Mouse (Mus musculus): ENCODE data around the gene Sec62.

Sec62 gene

DNA sequence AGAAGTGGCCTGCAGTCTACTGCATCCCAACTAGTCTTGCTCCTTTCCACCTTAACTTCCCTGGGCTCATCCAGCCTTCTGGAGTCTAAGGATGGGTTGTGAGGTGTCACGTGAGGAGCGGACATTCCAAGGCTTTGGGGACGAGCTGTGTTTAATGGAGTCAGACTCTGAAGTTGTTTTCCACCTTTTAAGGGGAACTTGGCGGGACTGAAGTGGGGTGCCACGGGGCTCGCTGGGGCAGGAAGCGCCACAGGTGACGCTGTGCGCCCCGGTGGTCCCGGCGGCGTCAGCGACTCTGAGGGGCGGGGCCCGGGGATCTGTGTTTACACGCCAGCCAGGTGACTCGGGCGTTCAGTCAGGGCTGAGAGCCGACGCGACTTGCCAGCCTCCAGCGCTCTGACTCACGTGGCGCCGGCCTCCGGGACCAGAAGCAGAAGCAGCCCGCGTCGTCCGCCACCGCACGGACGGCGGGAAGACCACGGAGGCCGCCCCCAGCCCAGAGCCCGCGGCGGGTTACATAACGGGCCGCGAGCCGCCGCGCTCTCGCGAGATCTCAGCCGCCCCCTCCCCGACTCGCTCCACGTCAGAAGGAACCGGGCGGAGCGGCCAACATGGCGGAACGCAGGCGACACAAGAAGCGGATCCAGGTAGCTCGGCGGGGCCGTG, at the start of gene Sec62:
Sec62 (plus strand) TSS at position 139 of the 666 bp plus-strand sequence.
- in situ Hi-C loops (cut with MboI; ENCODE audit: low pct_unique_long_range_greater_than_20kb in 1 of 2, low sequenced_read_pairs in 2 of 2, unreplicated experiment in 1 of 2), result no loop called here

DNA sequence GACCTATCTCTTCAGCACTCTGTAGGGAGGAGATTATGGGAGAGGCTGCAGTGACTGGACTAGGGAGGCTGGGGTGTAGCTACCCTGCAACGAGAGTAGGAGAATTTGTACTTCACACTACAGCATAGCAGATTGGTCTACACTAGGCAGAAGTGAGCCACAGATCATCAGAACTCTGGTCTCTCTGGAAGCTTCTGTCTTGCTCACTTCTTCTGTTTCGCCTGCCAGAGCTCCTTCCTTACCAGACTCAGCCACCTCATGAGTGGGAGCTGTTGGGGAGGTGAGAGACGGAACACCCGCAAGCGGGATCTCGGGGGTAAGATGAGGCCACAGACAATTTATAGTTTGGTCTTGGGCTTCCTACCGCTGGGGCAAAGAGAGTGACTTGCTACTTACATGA, 49.8 kb upstream of the Sec62 start:
- in situ Hi-C loops (cut with MboI; ENCODE audit: low pct_unique_long_range_greater_than_20kb in 1 of 2, low sequenced_read_pairs in 2 of 2, unreplicated experiment in 1 of 2), result no loop called here

GRCm38 (mm10) chr3:30746006-30746405, 46.7 kb upstream of the Sec62 start, which contains the start of gene Samd7:
Gene Samd7, plus strand, starts transcription at chr3:30746293.
- in situ Hi-C loops (cut with MboI; ENCODE audit: low pct_unique_long_range_greater_than_20kb in 1 of 2, low sequenced_read_pairs in 2 of 2, unreplicated experiment in 1 of 2), result no loop called here

DNA sequence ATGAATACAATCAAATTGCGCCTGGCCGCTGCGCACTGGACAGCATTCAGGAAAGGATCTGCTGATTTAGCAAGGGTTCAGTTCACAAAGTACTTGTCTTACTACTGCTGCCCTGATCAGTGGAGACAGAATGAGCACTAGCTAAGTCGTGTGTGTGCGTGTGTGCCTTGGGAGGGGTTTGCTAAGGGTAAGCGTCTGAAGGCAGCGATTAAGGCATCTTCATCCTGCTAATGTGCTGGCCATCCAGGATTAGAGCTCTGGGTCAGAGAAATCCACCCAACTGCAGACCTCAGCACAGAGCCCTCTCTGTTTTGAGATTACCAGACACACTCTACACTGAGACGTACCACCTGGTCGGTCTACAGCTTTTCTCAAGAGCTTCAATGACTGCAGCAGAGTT, 44.4 kb upstream of the Sec62 start:
- in situ Hi-C loops (cut with MboI; ENCODE audit: low pct_unique_long_range_greater_than_20kb in 1 of 2, low sequenced_read_pairs in 2 of 2, unreplicated experiment in 1 of 2), result no loop called here

GRCm38 (mm10) chr3:30754696-30755095, 38.0 kb upstream of the Sec62 start:
- in situ Hi-C loops (cut with MboI; ENCODE audit: low pct_unique_long_range_greater_than_20kb in 1 of 2, low sequenced_read_pairs in 2 of 2, unreplicated experiment in 1 of 2), result no loop called here

DNA sequence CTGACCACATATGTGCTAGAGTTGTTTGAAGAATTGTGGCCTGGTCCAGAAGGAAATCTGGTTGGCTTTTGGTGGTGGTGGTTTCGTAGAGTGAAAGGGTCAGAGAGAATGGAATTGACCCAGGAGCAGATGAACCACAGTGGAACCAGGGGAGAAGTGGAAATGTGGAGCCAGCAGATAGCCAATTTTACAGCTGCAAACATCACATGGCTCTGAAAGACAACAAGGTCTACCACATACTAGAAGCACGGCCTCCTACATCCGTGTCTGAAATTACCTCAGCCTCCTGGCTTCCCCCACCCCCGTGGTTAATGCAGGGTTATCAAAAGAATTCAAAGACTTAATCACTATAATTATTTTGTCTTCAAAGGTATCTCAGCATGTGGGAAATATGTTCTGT, 27.8 kb upstream of the Sec62 start:
- in situ Hi-C loops (cut with MboI; ENCODE audit: low pct_unique_long_range_greater_than_20kb in 1 of 2, low sequenced_read_pairs in 2 of 2, unreplicated experiment in 1 of 2), result no loop called here

DNA sequence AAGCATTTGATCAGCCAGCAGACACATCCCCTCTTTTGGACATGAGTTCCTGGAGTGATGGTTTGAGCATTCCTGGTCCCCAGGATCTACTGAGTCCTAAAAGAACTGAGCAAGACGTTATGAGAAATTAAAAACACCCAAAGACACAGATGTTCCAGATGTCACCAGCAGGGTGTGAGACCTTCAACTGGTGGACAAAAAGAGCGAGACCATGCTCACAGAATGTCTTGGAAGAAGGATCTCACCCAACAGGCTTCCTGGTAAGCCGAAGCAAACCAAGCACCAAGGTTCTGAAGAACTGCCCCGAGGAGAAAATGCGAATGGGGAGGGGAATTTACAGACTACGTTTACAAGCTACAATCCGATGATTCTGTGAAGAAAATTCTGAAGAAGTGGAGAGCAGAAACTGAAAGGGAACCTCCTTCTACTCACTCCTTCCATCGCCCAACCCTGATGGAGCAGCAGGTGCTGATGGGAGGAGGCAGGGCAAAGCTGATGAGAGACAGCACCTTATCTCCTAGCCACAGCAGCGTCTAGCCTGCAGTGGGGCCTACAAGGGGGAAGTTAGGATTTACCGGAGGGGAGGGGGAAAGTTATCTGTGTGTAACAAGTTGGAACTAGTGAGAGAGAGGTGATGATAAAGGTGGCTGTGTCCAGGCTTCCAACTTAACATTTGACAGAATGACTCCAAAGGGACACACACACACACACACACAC, 27.2 kb upstream of the Sec62 start:
- in situ Hi-C loops (cut with MboI; ENCODE audit: low pct_unique_long_range_greater_than_20kb in 1 of 2, low sequenced_read_pairs in 2 of 2, unreplicated experiment in 1 of 2), result no loop called here

GRCm38 (mm10) chr3:30766177-30766576, 26.5 kb upstream of the Sec62 start:
- in situ Hi-C loops (cut with MboI; ENCODE audit: low pct_unique_long_range_greater_than_20kb in 1 of 2, low sequenced_read_pairs in 2 of 2, unreplicated experiment in 1 of 2), result no loop called here

DNA sequence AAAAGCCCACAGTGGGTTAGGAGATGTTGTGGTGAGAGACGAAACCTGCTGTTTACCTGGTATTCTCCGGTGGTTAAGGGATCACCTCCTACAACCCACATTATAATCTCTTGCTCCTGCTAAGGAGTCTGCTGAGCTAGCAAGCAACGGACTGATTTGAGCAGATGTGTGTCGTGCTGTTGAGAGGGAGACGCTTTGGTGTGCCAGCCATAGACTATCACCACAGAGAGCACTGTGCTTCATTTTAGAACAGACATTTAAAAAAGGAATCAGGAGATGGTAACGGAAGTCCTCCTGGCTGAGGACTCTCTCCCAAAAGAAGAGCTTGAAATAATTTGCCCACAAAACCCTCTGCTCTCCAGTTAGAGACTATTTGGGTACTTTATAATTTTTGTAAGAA, 25.4 kb upstream of the Sec62 start:
- in situ Hi-C loops (cut with MboI; ENCODE audit: low pct_unique_long_range_greater_than_20kb in 1 of 2, low sequenced_read_pairs in 2 of 2, unreplicated experiment in 1 of 2), result no loop called here

DNA sequence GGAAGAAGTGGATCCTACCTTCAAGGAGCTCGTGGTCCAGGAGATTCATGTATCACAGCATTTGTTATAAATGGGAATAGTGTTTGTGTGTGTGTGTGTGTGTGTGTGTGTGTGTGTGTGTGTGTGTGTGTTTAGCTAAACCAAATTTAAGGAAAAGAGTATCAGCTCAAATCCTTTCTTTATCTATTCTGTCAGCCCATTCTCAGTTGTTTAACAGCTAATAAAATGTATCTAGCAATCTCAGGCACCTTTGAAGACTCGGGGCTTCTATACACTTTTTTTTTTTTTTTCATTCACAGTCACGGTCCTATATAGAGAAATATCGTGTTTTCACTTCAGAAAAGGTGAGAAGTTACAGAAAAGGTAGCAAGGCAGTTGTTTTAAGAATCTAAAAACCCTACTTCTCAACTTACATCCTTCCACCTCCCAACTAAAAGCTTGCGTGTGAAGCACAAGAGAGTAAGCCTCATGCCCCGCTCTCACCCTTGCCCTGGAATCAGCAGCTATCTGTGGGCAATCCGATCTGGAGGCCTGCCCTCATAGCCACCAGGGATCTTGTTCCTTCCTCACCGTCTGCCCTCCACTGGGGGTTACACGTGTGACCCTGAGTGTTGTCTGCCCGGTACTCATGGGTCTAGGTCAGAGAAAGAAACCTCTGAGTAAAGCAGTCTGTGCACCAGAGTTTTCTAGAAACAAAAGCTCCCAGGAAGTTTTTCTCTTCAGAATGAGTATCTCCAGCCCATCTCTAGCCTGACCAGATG, 22.7 kb upstream of the Sec62 start:
- in situ Hi-C loops (cut with MboI; ENCODE audit: low pct_unique_long_range_greater_than_20kb in 1 of 2, low sequenced_read_pairs in 2 of 2, unreplicated experiment in 1 of 2), result no loop called here

DNA sequence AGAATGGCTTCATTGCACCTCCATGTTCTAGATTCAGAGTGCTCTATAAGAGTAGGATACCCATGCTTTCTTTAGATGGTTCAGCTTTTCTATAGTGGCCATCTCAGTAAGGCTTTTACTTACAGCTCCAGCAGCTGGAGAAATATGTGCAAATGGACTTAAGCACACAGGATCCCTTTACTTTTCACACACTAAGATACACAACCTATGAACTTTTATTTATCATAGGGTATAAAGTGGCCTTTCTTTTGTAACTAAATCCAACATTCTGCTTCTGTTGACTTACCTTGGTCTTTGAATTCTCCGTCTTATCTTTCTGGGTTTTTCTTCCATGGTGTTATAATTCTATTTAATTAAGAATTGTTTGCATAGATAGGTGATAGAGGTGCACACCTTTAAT, 21.1 kb upstream of the Sec62 start:
- in situ Hi-C loops (cut with MboI; ENCODE audit: low pct_unique_long_range_greater_than_20kb in 1 of 2, low sequenced_read_pairs in 2 of 2, unreplicated experiment in 1 of 2), result no loop called here

- in situ Hi-C loops (cut with MboI; ENCODE audit: low pct_unique_long_range_greater_than_20kb in 1 of 2, low sequenced_read_pairs in 2 of 2, unreplicated experiment in 1 of 2), result no loop called here
These were observed 20.0 kb upstream of the Sec62 start for GRCm38 (mm10) chr3:30772631-30773030.

- in situ Hi-C loops (cut with MboI; ENCODE audit: low pct_unique_long_range_greater_than_20kb in 1 of 2, low sequenced_read_pairs in 2 of 2, unreplicated experiment in 1 of 2), result no loop called here
These were observed 18.0 kb upstream of the Sec62 start for GRCm38 (mm10) chr3:30774677-30775076.

- in situ Hi-C loops (cut with MboI; ENCODE audit: low pct_unique_long_range_greater_than_20kb in 1 of 2, low sequenced_read_pairs in 2 of 2, unreplicated experiment in 1 of 2), result no loop called here
These were observed 14.7 kb upstream of the Sec62 start for GRCm38 (mm10) chr3:30777984-30778383.

GRCm38 (mm10) chr3:30788531-30788930, 4.1 kb upstream of the Sec62 start:
- in situ Hi-C loops (cut with MboI; ENCODE audit: low pct_unique_long_range_greater_than_20kb in 1 of 2, low sequenced_read_pairs in 2 of 2, unreplicated experiment in 1 of 2), result no loop called here

DNA sequence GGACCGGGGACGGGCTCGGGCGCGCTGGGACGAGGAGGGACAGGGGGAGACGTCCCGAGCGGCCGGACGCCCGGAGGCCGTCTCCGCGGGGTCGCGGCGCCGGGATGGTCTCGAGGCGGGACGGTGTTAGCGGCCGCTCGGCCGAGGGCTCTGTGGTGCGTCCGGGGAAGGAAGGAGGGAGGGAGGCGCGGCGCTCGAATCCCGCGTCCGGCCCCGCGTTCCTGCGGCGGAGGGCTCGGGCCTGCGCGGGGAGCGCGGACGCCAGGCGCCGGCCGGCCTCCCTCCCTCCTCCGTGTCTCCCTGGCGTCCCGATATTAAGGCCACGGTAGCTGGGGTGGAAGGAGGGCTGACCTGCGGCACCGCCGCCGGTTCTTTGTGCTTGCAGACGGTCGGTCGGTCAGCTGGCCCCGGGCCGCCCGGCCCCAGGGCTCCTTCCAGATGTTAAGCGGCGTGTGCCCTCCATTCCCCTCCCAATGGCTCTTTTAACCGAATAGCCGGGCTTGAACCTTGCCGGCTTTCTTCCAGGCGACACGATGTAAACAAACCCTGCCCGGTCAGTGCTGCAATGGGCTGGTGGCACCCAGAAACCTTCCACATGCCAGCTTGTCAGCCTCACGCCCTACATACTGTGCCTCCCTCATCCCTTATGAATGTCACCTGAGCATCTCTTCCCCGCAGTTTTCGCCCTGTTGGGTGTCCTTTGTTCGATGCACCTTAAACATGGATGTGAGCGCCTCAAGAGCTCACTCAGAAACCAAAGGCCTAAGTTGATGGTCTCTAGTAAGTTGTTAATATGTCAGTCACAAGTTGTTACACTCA, 937 bp downstream of the Sec62 start:
- in situ Hi-C loops (cut with MboI; ENCODE audit: low pct_unique_long_range_greater_than_20kb in 1 of 2, low sequenced_read_pairs in 2 of 2, unreplicated experiment in 1 of 2), result no loop called here

- in situ Hi-C loops (cut with MboI; ENCODE audit: low pct_unique_long_range_greater_than_20kb in 1 of 2, low sequenced_read_pairs in 2 of 2, unreplicated experiment in 1 of 2), result no loop called here
These were observed 9.5 kb downstream of the Sec62 start for GRCm38 (mm10) chr3:30802171-30802570.

DNA sequence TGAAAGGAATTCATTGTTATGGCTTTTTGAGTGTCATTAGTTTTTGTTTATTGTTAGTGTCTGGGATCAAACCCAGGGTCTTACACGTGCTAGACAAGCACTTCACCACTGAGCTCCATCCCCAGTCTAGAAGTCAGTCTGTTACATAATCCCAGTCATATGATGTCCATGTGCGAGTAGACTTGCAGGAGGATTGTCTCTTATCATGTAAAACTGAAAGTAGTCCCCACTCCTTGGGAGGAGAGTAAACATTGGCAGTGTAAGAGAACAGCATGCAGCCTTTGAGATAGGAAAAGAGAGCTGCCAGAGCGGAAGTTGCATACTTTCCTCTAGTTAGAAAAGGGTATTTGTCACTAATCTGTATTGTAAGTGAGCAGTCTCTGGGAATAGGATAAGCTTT, 20.2 kb downstream of the Sec62 start:
- in situ Hi-C loops (cut with MboI; ENCODE audit: low pct_unique_long_range_greater_than_20kb in 1 of 2, low sequenced_read_pairs in 2 of 2, unreplicated experiment in 1 of 2), result no loop called here

- in situ Hi-C loops (cut with MboI; ENCODE audit: low pct_unique_long_range_greater_than_20kb in 1 of 2, low sequenced_read_pairs in 2 of 2, unreplicated experiment in 1 of 2), result no loop called here
These were observed 26.0 kb downstream of the Sec62 start for GRCm38 (mm10) chr3:30818630-30819125.
